Mouse (Mus musculus) neural tube, embryonic 13.5 days (tissue): ENCODE results near the gene Sorl1. TPM values are rescaled to one million over a fixed set of nuclear protein-coding genes. Genes with fewer than 3 reads are reported as not detected.

ENCODE experiments used
- ATAC-seq: fragments of 200-750 bp; cut with Nextera tagmentation; 2 replicates; pipeline ENCODE4 v1.8.0; 2017; ENCODE audit warnings: low read depth, mild to moderate bottlenecking, moderate TSS enrichment, moderate library complexity
- H3K27ac ChIP-seq: fragments of 300-500 bp; sonication (generic); replicated peaks from 2 replicates; pipeline ENCODE4 v1.5.1; 2015; ENCODE audit warnings: moderate library complexity, mild to moderate bottlenecking, inconsistent platforms
- H3K27me3 ChIP-seq: fragments of 300-500 bp; sonication (generic); 2 replicates; pipeline ENCODE4 v1.6.1; 2015; ENCODE audit warnings: mild to moderate bottlenecking, inconsistent platforms
- H3K36me3 ChIP-seq: fragments of 300-500 bp; sonication (generic); 2 replicates; pipeline ENCODE4 v1.6.1; 2015; ENCODE audit warnings: mild to moderate bottlenecking, inconsistent platforms
- H3K4me1 ChIP-seq: fragments of 300-500 bp; sonication (generic); replicated peaks from 2 replicates; pipeline ENCODE4 v1.6.1; 2015; ENCODE audit warnings: inconsistent platforms
- H3K4me2 ChIP-seq: fragments of 300-500 bp; sonication (generic); 2 replicates; pipeline ENCODE4 v1.6.1; 2015; ENCODE audit warnings: inconsistent platforms, mild to moderate bottlenecking, moderate library complexity
- H3K4me3 ChIP-seq: fragments of 300-500 bp; sonication (generic); 2 replicates; pipeline ENCODE4 v1.5.1; 2015; ENCODE audit warnings: mild to moderate bottlenecking, inconsistent platforms
- H3K9ac ChIP-seq: fragments of 300-500 bp; sonication (generic); 2 replicates; pipeline ENCODE4 v1.6.1; 2015; ENCODE audit warnings: moderate library complexity, mild to moderate bottlenecking, inconsistent platforms
- H3K9me3 ChIP-seq: fragments of 300-500 bp; sonication (generic); 2 replicates; pipeline ENCODE4 v1.6.1; 2016; ENCODE audit warnings: inconsistent platforms
- WGBS: fragments of 180-500 bp; shearing (Covaris S2); methylation state at CpG from one replicate; pipeline ENCODE4 v1.1.7; 2015; 5-methylcytosine and 5-hydroxymethylcytosine counted together
- polyA plus RNA-seq: library from polyadenylated mRNA; unstranded; fragments of >200 nt; fragmentation: Nextera tagmentation; extraction: Ambion mirVana; gene quantifications from 2 replicates; pipeline ENCODE4 v1.2.1, GENCODE M21; 2015

Gene Sorl1
- 12.1 and 12.7 TPM in 2 replicates for polyA plus RNA-seq

- ATAC-seq, result peak; percentile 83
- Histone ChIP-seq H3K27ac (peak within 1 kb of the TSS; percentile 89), H3K9ac (peak within 1 kb of the TSS; percentile 91), H3K4me3 (peak within 1 kb of the TSS; percentile 76), H3K4me2 (peak within 1 kb of the TSS; percentile 94), H3K27me3 (0 out of 2 replicates have a peak, but pooled peaks cover 6% of the 10 kb centered on the region), H3K36me3 (no peaks in the 10 kb centered on the region), H3K9me3 (no peaks in the 10 kb centered on the region), H3K4me1 (peaks cover 49% of the 10 kb centered on the region)
- WGBS, result under 1% methylated on average over 84 of the region's 94 CpGs
These were observed at the start of gene Sorl1 for GRCm38 (mm10) chr9:42123713-42124576. Gene Sorl1, minus strand, starts transcription at chr9:42124297.

GRCm38 (mm10) chr9:42173781-42174180, 49.7 kb upstream of the Sorl1 start:
- Histone ChIP-seq H3K9me3 (no peaks in the 10 kb centered on the region), H3K36me3 (no peaks in the 10 kb centered on the region), H3K9ac (no peak overlapping the region), H3K4me1 (peaks cover under 1% of the 10 kb centered on the region), H3K27me3 (no peaks in the 10 kb centered on the region), H3K4me3 (no peak overlapping the region), H3K4me2 (no peak overlapping the region), H3K27ac (no peak overlapping the region)
- no peak for ATAC-seq
- WGBS, result 55% methylated on average over 3 of the region's 3 CpGs

GRCm38 (mm10) chr9:42169491-42169890, 45.4 kb upstream of the Sorl1 start:
- Histone ChIP-seq H3K4me1 (no peaks in the 10 kb centered on the region; the same call in 1 of the 2 replicates), H3K9ac (no peak overlapping the region), H3K9me3 (peaks cover 3% of the 10 kb centered on the region; the same call in 1 of the 2 replicates), H3K4me3 (no peak overlapping the region), H3K27me3 (no peaks in the 10 kb centered on the region), H3K27ac (no peak overlapping the region), H3K4me2 (no peak overlapping the region), H3K36me3 (no peaks in the 10 kb centered on the region)
- no peak for ATAC-seq
- WGBS, result 84% methylated on average over 8 of the region's 8 CpGs

GRCm38 (mm10) chr9:42169025-42169424, 44.9 kb upstream of the Sorl1 start:
- Histone ChIP-seq H3K36me3 (no peaks in the 10 kb centered on the region), H3K9me3 (peaks cover 3% of the 10 kb centered on the region; the same call in 1 of the 2 replicates), H3K27ac (no peak overlapping the region), H3K4me2 (no peak overlapping the region), H3K4me1 (no peaks in the 10 kb centered on the region), H3K4me3 (no peak overlapping the region), H3K9ac (no peak overlapping the region), H3K27me3 (no peaks in the 10 kb centered on the region)
- ATAC-seq, result no peak
- WGBS, result 91% methylated on average over 7 of the region's 7 CpGs

GRCm38 (mm10) chr9:42164930-42165329, 40.8 kb upstream of the Sorl1 start:
- no peaks in the 10 kb centered on the region for H3K27me3 ChIP-seq
- peaks cover 3% of the 10 kb centered on the region; the same call in 1 of the 2 replicates for H3K9me3 ChIP-seq
- H3K27ac ChIP-seq, result no peak overlapping the region
- H3K4me3 ChIP-seq, result no peak overlapping the region
- no peaks in the 10 kb centered on the region for H3K4me1 ChIP-seq
- ATAC-seq, result no peak
- H3K4me2 ChIP-seq, result no peak overlapping the region
- H3K9ac ChIP-seq, result no peak overlapping the region
- WGBS, result 73% methylated on average over 2 of the region's 2 CpGs
- H3K36me3 ChIP-seq, result no peaks in the 10 kb centered on the region

- Histone ChIP-seq H3K36me3 (no peaks in the 10 kb centered on the region), H3K4me3 (no peak overlapping the region), H3K4me2 (no peak overlapping the region), H3K9me3 (peaks cover 3% of the 10 kb centered on the region; the same call in 1 of the 2 replicates), H3K27me3 (no peaks in the 10 kb centered on the region), H3K27ac (no peak overlapping the region), H3K4me1 (no peaks in the 10 kb centered on the region), H3K9ac (no peak overlapping the region)
- ATAC-seq, result no peak
- 88% methylated on average over 4 of the region's 4 CpGs for WGBS
These were observed 38.9 kb upstream of the Sorl1 start for GRCm38 (mm10) chr9:42163011-42163410.

GRCm38 (mm10) chr9:42159376-42159775, 35.3 kb upstream of the Sorl1 start:
- Histone ChIP-seq H3K9ac (no peak overlapping the region), H3K27ac (no peak overlapping the region), H3K36me3 (no peaks in the 10 kb centered on the region), H3K9me3 (no peaks in the 10 kb centered on the region), H3K4me2 (no peak overlapping the region), H3K4me3 (no peak overlapping the region), H3K4me1 (no peaks in the 10 kb centered on the region), H3K27me3 (no peaks in the 10 kb centered on the region)
- ATAC-seq, result no peak
- WGBS, result 79% methylated on average over 5 of the region's 5 CpGs

- Histone ChIP-seq H3K4me2 (no peak overlapping the region), H3K36me3 (no peaks in the 10 kb centered on the region), H3K4me3 (no peak overlapping the region), H3K9me3 (no peaks in the 10 kb centered on the region), H3K9ac (no peak overlapping the region), H3K27me3 (no peaks in the 10 kb centered on the region), H3K4me1 (no peaks in the 10 kb centered on the region), H3K27ac (no peak overlapping the region)
- ATAC-seq, result no peak
- 65% methylated on average over 5 of the region's 5 CpGs for WGBS
These were observed 34.6 kb upstream of the Sorl1 start for GRCm38 (mm10) chr9:42158652-42159051.

- H3K4me3 ChIP-seq, result no peak overlapping the region
- H3K9me3 ChIP-seq, result no peaks in the 10 kb centered on the region
- 93% methylated on average over 5 of the region's 5 CpGs for WGBS
- ATAC-seq, result no peak
- H3K4me1 ChIP-seq, result no peaks in the 10 kb centered on the region
- no peak overlapping the region for H3K9ac ChIP-seq
- H3K36me3 ChIP-seq, result no peaks in the 10 kb centered on the region
- H3K4me2 ChIP-seq, result no peak overlapping the region
- no peak overlapping the region for H3K27ac ChIP-seq
- H3K27me3 ChIP-seq, result no peaks in the 10 kb centered on the region
These were observed 33.9 kb upstream of the Sorl1 start for GRCm38 (mm10) chr9:42157981-42158380.

- H3K4me1 ChIP-seq, result no peaks in the 10 kb centered on the region
- H3K27me3 ChIP-seq, result no peaks in the 10 kb centered on the region
- no peaks in the 10 kb centered on the region for H3K9me3 ChIP-seq
- H3K9ac ChIP-seq, result no peak overlapping the region
- WGBS, result 84% methylated on average over 3 of the region's 3 CpGs
- H3K4me3 ChIP-seq, result no peak overlapping the region
- H3K27ac ChIP-seq, result no peak overlapping the region
- no peak for ATAC-seq
- no peaks in the 10 kb centered on the region for H3K36me3 ChIP-seq
- H3K4me2 ChIP-seq, result no peak overlapping the region
These were observed 32.5 kb upstream of the Sorl1 start for GRCm38 (mm10) chr9:42156566-42156965.

- H3K4me3 ChIP-seq, result no peak overlapping the region
- H3K9ac ChIP-seq, result no peak overlapping the region
- no peak overlapping the region for H3K27ac ChIP-seq
- 92% methylated on average over 6 of the region's 6 CpGs for WGBS
- no peaks in the 10 kb centered on the region for H3K36me3 ChIP-seq
- no peak overlapping the region for H3K4me2 ChIP-seq
- no peaks in the 10 kb centered on the region for H3K9me3 ChIP-seq
- ATAC-seq, result no peak
- H3K27me3 ChIP-seq, result no peaks in the 10 kb centered on the region
- no peaks in the 10 kb centered on the region for H3K4me1 ChIP-seq
These were observed 30.6 kb upstream of the Sorl1 start for GRCm38 (mm10) chr9:42154682-42155081.

GRCm38 (mm10) chr9:42148816-42149215, 24.7 kb upstream of the Sorl1 start:
- Histone ChIP-seq H3K27me3 (no peaks in the 10 kb centered on the region), H3K36me3 (no peaks in the 10 kb centered on the region), H3K27ac (no peak overlapping the region), H3K4me3 (no peak overlapping the region), H3K9me3 (peaks cover 9% of the 10 kb centered on the region; the same call in 1 of the 2 replicates), H3K4me2 (no peak overlapping the region), H3K4me1 (no peaks in the 10 kb centered on the region), H3K9ac (no peak overlapping the region)
- 81% methylated on average over 6 of the region's 6 CpGs for WGBS
- no peak for ATAC-seq
